Mouse (Mus musculus): ENCODE measurements around the gene Prn. TPM values are rescaled to one million over a fixed set of nuclear protein-coding genes. Genes with fewer than 3 reads are reported as not detected.
A peak's percentile ranks its signal among the peaks of the same experiment; 100 is the strongest.

Prn gene
- polyA plus RNA-seq, 1 experiment = 0.06 TPM

- no peaks in the 10 kb centered on the region for H3K27me3 ChIP-seq (ENCODE audit: control insufficient read depth, insufficient read depth, low read length)
- H3K4me3 ChIP-seq (ENCODE audit: control insufficient read depth, low read depth, low read length) = no peak overlapping the region
- TF ChIP-seq CTCF (IDR thresholded peaks at IDR 0.05; ENCODE audit: control insufficient read depth, insufficient read depth, insufficient replicate concordance, low read depth, low read length) = no peak
- no peak for TF ChIP-seq POLR2A (IDR thresholded peaks at IDR 0.05; ENCODE audit: control insufficient read depth, low read depth, low read length)
- H3K36me3 ChIP-seq (ENCODE audit: control insufficient read depth, insufficient read depth, low read length) = no peaks in the 10 kb centered on the region
- H3K4me1 ChIP-seq (ENCODE audit: control insufficient read depth, insufficient read depth, low read length) = peaks cover 7% of the 10 kb centered on the region
- no peak overlapping the region for H3K27ac ChIP-seq (ENCODE audit: control insufficient read depth, insufficient read depth, low read depth, low read length)
These were observed 39.3 kb downstream of the Prn start for GRCm38 (mm10) chr2:131948916-131949639.

- H3K4me3 ChIP-seq (ENCODE audit: control insufficient read depth, low read depth, low read length) = no peak overlapping the region
- no peaks in the 10 kb centered on the region for H3K36me3 ChIP-seq (ENCODE audit: control insufficient read depth, insufficient read depth, low read length)
- no peak for TF ChIP-seq CTCF (IDR thresholded peaks at IDR 0.05; ENCODE audit: control insufficient read depth, insufficient read depth, insufficient replicate concordance, low read depth, low read length)
- TF ChIP-seq POLR2A (IDR thresholded peaks at IDR 0.05; ENCODE audit: control insufficient read depth, low read depth, low read length) = no peak
- no peaks in the 10 kb centered on the region for H3K27me3 ChIP-seq (ENCODE audit: control insufficient read depth, insufficient read depth, low read length)
- no peak overlapping the region for H3K27ac ChIP-seq (ENCODE audit: control insufficient read depth, insufficient read depth, low read depth, low read length)
- H3K4me1 ChIP-seq (ENCODE audit: control insufficient read depth, insufficient read depth, low read length) = peaks cover 9% of the 10 kb centered on the region
These were observed 40.2 kb downstream of the Prn start for GRCm38 (mm10) chr2:131949767-131950597.

GRCm38 (mm10) chr2:131950598-131951095, 40.9 kb downstream of the Prn start, which contains the start of gene Prnd:
Prnd (plus strand) TSS chr2:131950861.
- no peak; the same call in 1 of the 2 replicates for TF ChIP-seq POLR2A (IDR thresholded peaks at IDR 0.05; ENCODE audit: control insufficient read depth, low read depth, low read length)
- no peak for TF ChIP-seq CTCF (IDR thresholded peaks at IDR 0.05; ENCODE audit: control insufficient read depth, insufficient read depth, insufficient replicate concordance, low read depth, low read length)
- H3K4me3 ChIP-seq (ENCODE audit: control insufficient read depth, low read depth, low read length) = no peak within 1 kb of the TSS
- no peak within 1 kb of the TSS for H3K27ac ChIP-seq (ENCODE audit: control insufficient read depth, insufficient read depth, low read depth, low read length)
- no peaks in the 10 kb centered on the region for H3K36me3 ChIP-seq (ENCODE audit: control insufficient read depth, insufficient read depth, low read length)
- H3K27me3 ChIP-seq (ENCODE audit: control insufficient read depth, insufficient read depth, low read length) = no peaks in the 10 kb centered on the region
- H3K4me1 ChIP-seq (ENCODE audit: control insufficient read depth, insufficient read depth, low read length) = peaks cover 15% of the 10 kb centered on the region

- no peaks in the 10 kb centered on the region for H3K27me3 ChIP-seq (ENCODE audit: control insufficient read depth, insufficient read depth, low read length)
- H3K4me3 ChIP-seq (ENCODE audit: control insufficient read depth, low read depth, low read length) = no peak overlapping the region
- H3K36me3 ChIP-seq (ENCODE audit: control insufficient read depth, insufficient read depth, low read length) = no peaks in the 10 kb centered on the region
- peaks cover 15% of the 10 kb centered on the region for H3K4me1 ChIP-seq (ENCODE audit: control insufficient read depth, insufficient read depth, low read length)
- no peak overlapping the region for H3K27ac ChIP-seq (ENCODE audit: control insufficient read depth, insufficient read depth, low read depth, low read length)
- TF ChIP-seq CTCF (IDR thresholded peaks at IDR 0.05; ENCODE audit: control insufficient read depth, insufficient read depth, insufficient replicate concordance, low read depth, low read length) = no peak
- no peak for TF ChIP-seq POLR2A (IDR thresholded peaks at IDR 0.05; ENCODE audit: control insufficient read depth, low read depth, low read length)
These were observed 42.7 kb downstream of the Prn start for GRCm38 (mm10) chr2:131952456-131952855.

GRCm38 (mm10) chr2:131952961-131953538, 43.3 kb downstream of the Prn start:
- Histone ChIP-seq H3K4me3 (ENCODE audit: control insufficient read depth, low read depth, low read length) (no peak overlapping the region; the same call in none of the 2 replicates), H3K36me3 (ENCODE audit: control insufficient read depth, insufficient read depth, low read length) (no peaks in the 10 kb centered on the region), H3K27ac (ENCODE audit: control insufficient read depth, insufficient read depth, low read depth, low read length) (peak overlapping the region; percentile 2; the same call in 1 of the 2 replicates), H3K27me3 (ENCODE audit: control insufficient read depth, insufficient read depth, low read length) (no peaks in the 10 kb centered on the region), H3K4me1 (ENCODE audit: control insufficient read depth, insufficient read depth, low read length) (peaks cover 15% of the 10 kb centered on the region)
- no peak for TF ChIP-seq POLR2A (IDR thresholded peaks at IDR 0.05; ENCODE audit: control insufficient read depth, low read depth, low read length)
- no peak for TF ChIP-seq CTCF (IDR thresholded peaks at IDR 0.05; ENCODE audit: control insufficient read depth, insufficient read depth, insufficient replicate concordance, low read depth, low read length)

- TF ChIP-seq POLR2A (IDR thresholded peaks at IDR 0.05; ENCODE audit: control insufficient read depth, low read depth, low read length) (no peak), CTCF (IDR thresholded peaks at IDR 0.05; ENCODE audit: control insufficient read depth, insufficient read depth, insufficient replicate concordance, low read depth, low read length) (no peak)
- H3K4me3 ChIP-seq (ENCODE audit: control insufficient read depth, low read depth, low read length) = no peak overlapping the region
- peaks cover 15% of the 10 kb centered on the region for H3K4me1 ChIP-seq (ENCODE audit: control insufficient read depth, insufficient read depth, low read length)
- H3K27me3 ChIP-seq (ENCODE audit: control insufficient read depth, insufficient read depth, low read length) = no peaks in the 10 kb centered on the region
- no peak overlapping the region for H3K27ac ChIP-seq (ENCODE audit: control insufficient read depth, insufficient read depth, low read depth, low read length)
- no peaks in the 10 kb centered on the region for H3K36me3 ChIP-seq (ENCODE audit: control insufficient read depth, insufficient read depth, low read length)
These were observed 44.0 kb downstream of the Prn start for GRCm38 (mm10) chr2:131953711-131954110.

- H3K27me3 ChIP-seq (ENCODE audit: control insufficient read depth, insufficient read depth, low read length) = no peaks in the 10 kb centered on the region
- H3K4me3 ChIP-seq (ENCODE audit: control insufficient read depth, low read depth, low read length) = no peak overlapping the region; the same call in 1 of the 2 replicates
- peak overlapping the region; percentile 21 for H3K27ac ChIP-seq (ENCODE audit: control insufficient read depth, insufficient read depth, low read depth, low read length)
- TF ChIP-seq POLR2A (IDR thresholded peaks at IDR 0.05; ENCODE audit: control insufficient read depth, low read depth, low read length) = no peak
- TF ChIP-seq CTCF (IDR thresholded peaks at IDR 0.05; ENCODE audit: control insufficient read depth, insufficient read depth, insufficient replicate concordance, low read depth, low read length) = no peak
- H3K36me3 ChIP-seq (ENCODE audit: control insufficient read depth, insufficient read depth, low read length) = no peaks in the 10 kb centered on the region
- peaks cover 15% of the 10 kb centered on the region for H3K4me1 ChIP-seq (ENCODE audit: control insufficient read depth, insufficient read depth, low read length)
These were observed 45.1 kb downstream of the Prn start for GRCm38 (mm10) chr2:131954835-131955234.
